Mouse (Mus musculus): Measurements from ENCODE around the gene 4931414P19Rik. TPM values are rescaled to one million over a fixed set of nuclear protein-coding genes. Genes with fewer than 3 reads are reported as not detected.

4931414P19Rik gene
- 6.9 and 8.3 TPM in 2 replicates for polyA plus RNA-seq (2015; fragmentation: Nextera tagmentation; extraction: Ambion mirVana)

DNA sequence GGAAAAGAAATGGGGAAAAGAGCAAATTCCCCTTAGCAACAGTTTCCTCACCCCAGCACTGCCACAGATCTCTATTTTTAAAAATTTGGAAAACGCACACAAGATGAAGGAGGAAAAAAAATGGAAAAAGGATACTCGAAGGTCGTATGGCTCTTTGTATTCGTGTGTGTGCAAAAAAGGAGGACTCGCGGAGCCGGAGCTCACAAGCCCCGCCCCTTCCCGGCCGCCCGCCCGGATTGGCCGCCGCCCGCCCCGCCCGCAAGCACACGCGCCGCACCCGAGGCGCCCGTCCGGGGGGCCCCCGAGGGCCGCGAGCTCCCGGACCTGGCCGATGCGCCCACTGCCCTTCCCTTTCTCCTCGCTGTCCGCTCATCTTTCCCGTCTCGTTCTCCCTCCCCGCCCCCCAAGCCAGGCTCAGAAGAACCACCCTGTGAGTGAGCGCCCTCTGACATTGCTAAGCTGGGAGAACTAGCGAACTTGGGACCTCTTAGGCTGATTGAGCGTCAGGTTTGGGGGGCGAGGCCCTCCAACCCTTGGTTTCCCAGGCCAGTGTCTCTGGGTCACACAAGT lies at the start of gene 4931414P19Rik:
Gene 4931414P19Rik, minus strand, starts transcription at position 242 of the 570 bp plus-strand sequence.
- Histone ChIP-seq H3K4me2 (ENCODE audit: low read length) (peak within 1 kb of the TSS; percentile 62), H3K27ac (ENCODE audit: low read length) (peak within 1 kb of the TSS; percentile 65), H3K9me3 (ENCODE audit: control insufficient read depth, low read length) (no peaks in the 10 kb centered on the region), H3K27me3 (replicated peaks; ENCODE audit: control insufficient read depth, insufficient read depth, low read length) (no peaks in the 10 kb centered on the region), H3K4me1 (replicated peaks; ENCODE audit: control insufficient read depth, insufficient read depth, low read length) (peaks cover 14% of the 10 kb centered on the region), H3K36me3 (ENCODE audit: control insufficient read depth, insufficient read depth) (no peaks in the 10 kb centered on the region), H3K9ac (replicated peaks; ENCODE audit: low read depth, low read length) (peak within 1 kb of the TSS; percentile 60), H3K4me3 (replicated peaks; ENCODE audit: low read length) (peak within 1 kb of the TSS; percentile 51)
- WGBS: 0% methylated on average over 32 of the region's 39 CpGs
- peak; percentile 26 for ATAC-seq

DNA sequence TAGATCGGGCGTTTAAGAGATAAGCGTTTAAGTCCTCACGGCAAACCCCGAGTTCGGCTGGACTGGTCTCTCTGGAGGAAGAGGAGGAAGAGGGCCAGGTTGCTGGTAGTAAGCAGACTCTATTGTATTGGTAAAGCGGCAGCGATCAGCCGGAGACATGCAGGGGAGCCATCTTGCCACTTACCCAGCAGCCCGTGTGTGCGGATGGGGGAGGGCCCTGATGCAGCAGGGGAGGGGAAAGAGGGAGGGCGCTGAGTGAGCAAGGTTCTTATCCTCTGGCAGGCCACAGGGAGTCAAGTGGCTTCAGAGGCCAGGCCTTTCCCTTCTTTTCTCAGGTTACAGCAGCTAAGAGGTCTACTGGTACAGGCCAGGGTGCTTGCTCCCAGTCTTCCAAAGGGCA lies 47.7 kb upstream of the 4931414P19Rik start:
- WGBS: under 1% methylated on average over 12 of the region's 12 CpGs
- peak overlapping the region; percentile 90 for H3K27ac ChIP-seq (ENCODE audit: low read length)
- peak; percentile 90 for ATAC-seq
- peak overlapping the region; percentile 85 for H3K9ac ChIP-seq (replicated peaks; ENCODE audit: low read depth, low read length)
- peak overlapping the region; percentile 80 for H3K4me2 ChIP-seq (ENCODE audit: low read length)
- H3K4me3 ChIP-seq (replicated peaks; ENCODE audit: low read length): peak overlapping the region; percentile 73
- no peaks in the 10 kb centered on the region for H3K27me3 ChIP-seq (replicated peaks; ENCODE audit: control insufficient read depth, insufficient read depth, low read length)
- peaks cover 44% of the 10 kb centered on the region for H3K4me1 ChIP-seq (replicated peaks; ENCODE audit: control insufficient read depth, insufficient read depth, low read length)
- H3K36me3 ChIP-seq (ENCODE audit: control insufficient read depth, insufficient read depth): peaks cover 33% of the 10 kb centered on the region
- no peaks in the 10 kb centered on the region for H3K9me3 ChIP-seq (ENCODE audit: control insufficient read depth, low read length)

DNA sequence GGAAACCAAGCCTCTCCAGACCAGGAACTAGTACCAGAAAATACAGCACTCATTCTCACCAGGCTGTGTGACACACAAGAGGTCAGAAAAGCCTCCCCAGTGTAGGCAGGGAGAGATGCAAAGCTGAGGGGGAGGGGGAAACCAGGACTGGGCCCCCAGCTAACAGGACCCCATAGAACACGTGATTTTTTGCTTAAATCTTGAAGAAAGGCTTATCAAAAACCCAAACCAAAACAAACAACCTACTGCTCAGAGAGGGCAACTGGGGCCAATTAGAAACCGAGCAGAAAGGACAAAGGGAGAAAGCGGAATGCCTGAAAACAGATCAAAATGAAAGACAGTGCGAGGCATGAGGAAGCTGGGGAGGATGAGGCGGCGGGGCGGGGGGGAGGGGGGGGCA lies 47.0 kb upstream of the 4931414P19Rik start:
- Histone ChIP-seq H3K27me3 (replicated peaks; ENCODE audit: control insufficient read depth, insufficient read depth, low read length) (no peaks in the 10 kb centered on the region), H3K4me3 (replicated peaks; ENCODE audit: low read length) (peak overlapping the region; percentile 73), H3K4me2 (ENCODE audit: low read length) (peak overlapping the region; percentile 80), H3K9ac (replicated peaks; ENCODE audit: low read depth, low read length) (peak overlapping the region; percentile 85), H3K4me1 (replicated peaks; ENCODE audit: control insufficient read depth, insufficient read depth, low read length) (peaks cover 50% of the 10 kb centered on the region), H3K27ac (ENCODE audit: low read length) (peak overlapping the region; percentile 90), H3K9me3 (ENCODE audit: control insufficient read depth, low read length) (no peaks in the 10 kb centered on the region), H3K36me3 (ENCODE audit: control insufficient read depth, insufficient read depth) (peaks cover 33% of the 10 kb centered on the region)
- 0 out of 2 replicates have a peak, but pooled peaks have one; percentile 7 for ATAC-seq
- WGBS: 0% methylated on average over 7 of the region's 7 CpGs

DNA sequence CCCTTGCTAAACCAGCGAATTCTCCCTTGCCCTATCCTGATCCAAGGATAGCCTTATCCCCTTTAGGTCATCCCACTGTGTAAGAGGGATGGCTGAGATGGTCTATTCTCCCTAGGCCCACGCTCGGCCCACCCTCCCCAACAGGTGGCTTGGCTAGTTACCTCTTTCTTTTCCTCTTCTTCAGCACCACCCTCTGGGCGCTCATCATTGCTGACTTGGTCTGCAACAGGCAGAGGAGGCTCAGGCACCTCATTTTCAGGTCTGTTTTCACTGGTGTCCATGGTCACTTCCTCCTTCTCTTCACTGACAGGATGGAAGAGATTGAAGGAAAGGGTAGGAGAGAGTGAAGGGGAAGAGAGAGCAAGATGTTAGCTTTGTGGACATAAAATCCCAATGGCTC lies 45.8 kb upstream of the 4931414P19Rik start:
- Histone ChIP-seq H3K9me3 (ENCODE audit: control insufficient read depth, low read length) (no peaks in the 10 kb centered on the region), H3K4me3 (replicated peaks; ENCODE audit: low read length) (no peak overlapping the region), H3K9ac (replicated peaks; ENCODE audit: low read depth, low read length) (no peak overlapping the region), H3K4me2 (ENCODE audit: low read length) (peak overlapping the region; percentile 80), H3K27ac (ENCODE audit: low read length) (no peak overlapping the region), H3K36me3 (ENCODE audit: control insufficient read depth, insufficient read depth) (peaks cover 34% of the 10 kb centered on the region), H3K4me1 (replicated peaks; ENCODE audit: control insufficient read depth, insufficient read depth, low read length) (peaks cover 50% of the 10 kb centered on the region), H3K27me3 (replicated peaks; ENCODE audit: control insufficient read depth, insufficient read depth, low read length) (no peaks in the 10 kb centered on the region)
- WGBS: 72% methylated on average over 4 of the region's 4 CpGs
- ATAC-seq: 0 out of 2 replicates have a peak, but pooled peaks have one; percentile 5

DNA sequence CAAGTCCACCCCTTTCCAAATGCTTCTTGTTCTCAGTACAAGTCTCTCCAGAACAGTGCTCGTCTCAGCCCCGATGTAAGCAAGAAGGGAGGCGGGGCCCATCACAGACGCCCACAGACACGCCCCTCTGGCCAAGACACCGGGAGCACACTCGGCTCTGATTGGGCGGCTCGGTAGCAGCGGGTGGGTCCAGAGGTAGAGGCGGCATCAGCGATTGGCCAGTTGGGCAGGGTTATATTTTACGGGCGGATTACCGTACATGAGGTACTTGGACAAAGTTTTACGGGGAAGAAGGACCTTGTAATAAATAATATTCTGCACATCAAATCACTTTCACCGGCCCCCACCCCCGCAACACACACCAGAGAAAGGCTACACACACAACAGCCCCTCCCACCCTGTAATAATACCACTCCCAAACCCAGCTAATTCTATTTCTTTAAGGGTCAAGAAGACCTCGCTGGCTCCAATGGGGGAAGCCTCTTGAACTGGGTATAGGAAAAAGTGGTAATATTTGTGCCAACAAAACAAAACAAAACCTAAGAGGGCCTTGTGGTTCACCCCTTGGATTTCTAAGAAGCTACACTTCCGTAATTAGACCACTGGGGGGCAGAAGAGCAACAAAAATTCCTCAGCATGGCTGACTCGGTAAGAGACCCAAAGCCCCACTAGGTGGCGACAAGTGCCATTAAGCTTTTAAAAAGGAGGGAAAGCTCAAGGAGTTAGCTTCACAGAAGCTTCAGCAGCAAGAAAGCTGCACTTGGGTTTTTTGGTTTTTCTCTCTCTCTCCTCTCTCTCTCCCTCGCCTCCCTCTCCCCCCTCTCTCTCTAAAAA lies 45.0 kb upstream of the 4931414P19Rik start:
- Histone ChIP-seq H3K9me3 (ENCODE audit: control insufficient read depth, low read length) (no peaks in the 10 kb centered on the region), H3K4me1 (replicated peaks; ENCODE audit: control insufficient read depth, insufficient read depth, low read length) (peaks cover 50% of the 10 kb centered on the region), H3K9ac (replicated peaks; ENCODE audit: low read depth, low read length) (no peak overlapping the region), H3K36me3 (ENCODE audit: control insufficient read depth, insufficient read depth) (peaks cover 41% of the 10 kb centered on the region), H3K4me2 (ENCODE audit: low read length) (peak overlapping the region; percentile 24; the same call in 1 of the 2 replicates), H3K27ac (ENCODE audit: low read length) (no peak overlapping the region), H3K4me3 (replicated peaks; ENCODE audit: low read length) (peak overlapping the region; percentile 7; the same call in 1 of the 2 replicates), H3K27me3 (replicated peaks; ENCODE audit: control insufficient read depth, insufficient read depth, low read length) (no peaks in the 10 kb centered on the region)
- peak; percentile 62 for ATAC-seq
- WGBS: 65% methylated on average over 23 of the region's 23 CpGs

DNA sequence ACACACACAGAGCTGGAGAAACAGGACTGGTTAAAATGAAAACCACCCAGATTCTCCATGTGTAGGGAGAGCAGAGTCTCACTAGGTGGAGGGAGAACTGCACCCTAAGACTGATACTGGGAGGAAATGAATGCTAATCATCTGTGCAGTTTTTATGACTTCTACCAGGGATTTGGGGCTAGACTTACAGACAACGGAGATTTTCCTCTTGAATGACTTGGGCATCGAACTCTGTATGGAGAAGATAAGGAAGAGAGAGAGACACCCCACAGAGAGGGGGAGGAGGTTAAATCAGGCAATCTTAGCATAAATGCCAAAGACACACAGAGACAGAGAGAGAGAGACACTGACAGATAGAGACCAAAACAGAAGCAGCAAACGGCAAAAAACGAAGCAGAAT lies 42.1 kb upstream of the 4931414P19Rik start:
- H3K36me3 ChIP-seq (ENCODE audit: control insufficient read depth, insufficient read depth): peaks cover 66% of the 10 kb centered on the region
- no peak overlapping the region for H3K27ac ChIP-seq (ENCODE audit: low read length)
- WGBS: 75% methylated on average over 4 of the region's 4 CpGs
- ATAC-seq: no peak
- H3K27me3 ChIP-seq (replicated peaks; ENCODE audit: control insufficient read depth, insufficient read depth, low read length): no peaks in the 10 kb centered on the region
- H3K9ac ChIP-seq (replicated peaks; ENCODE audit: low read depth, low read length): no peak overlapping the region
- H3K4me3 ChIP-seq (replicated peaks; ENCODE audit: low read length): no peak overlapping the region
- H3K4me1 ChIP-seq (replicated peaks; ENCODE audit: control insufficient read depth, insufficient read depth, low read length): peaks cover 44% of the 10 kb centered on the region
- H3K9me3 ChIP-seq (ENCODE audit: control insufficient read depth, low read length): no peaks in the 10 kb centered on the region
- H3K4me2 ChIP-seq (ENCODE audit: low read length): no peak overlapping the region

DNA sequence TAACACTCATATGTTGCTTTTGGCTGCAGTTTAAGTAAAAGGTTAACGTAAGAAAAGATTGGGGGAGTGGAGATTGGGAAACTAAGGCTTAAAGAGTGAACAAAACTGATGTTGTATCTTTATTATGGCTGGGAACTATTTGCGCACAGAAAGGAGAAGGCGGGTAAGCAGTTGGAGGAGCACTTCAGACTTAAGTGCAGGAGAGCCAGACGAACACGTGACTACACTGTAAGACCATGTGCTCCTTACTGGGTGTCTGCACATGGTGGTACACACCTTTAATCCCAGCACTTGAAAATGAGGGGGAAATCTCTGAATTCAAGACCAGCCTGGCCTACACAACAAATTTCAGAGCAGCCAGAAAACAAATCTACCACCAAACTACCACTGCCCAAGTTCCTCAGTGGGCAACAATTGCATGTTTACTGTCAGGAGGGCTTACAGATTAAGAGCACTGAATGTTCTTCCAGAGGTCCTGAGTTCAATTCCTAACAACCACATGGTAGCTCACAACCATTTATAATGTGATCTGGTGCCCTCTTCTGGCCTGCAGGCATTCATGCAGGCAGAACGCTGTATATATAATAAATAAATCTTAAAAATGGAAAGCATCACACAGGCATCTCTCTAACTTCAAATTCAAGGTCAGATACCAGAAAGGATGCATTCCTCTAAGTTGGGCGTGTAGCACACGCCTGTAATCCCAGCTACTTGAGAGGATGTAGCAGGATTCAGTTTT lies 41.3 kb upstream of the 4931414P19Rik start:
- Histone ChIP-seq H3K27ac (ENCODE audit: low read length) (no peak overlapping the region), H3K4me2 (ENCODE audit: low read length) (no peak overlapping the region), H3K4me1 (replicated peaks; ENCODE audit: control insufficient read depth, insufficient read depth, low read length) (peaks cover 41% of the 10 kb centered on the region), H3K27me3 (replicated peaks; ENCODE audit: control insufficient read depth, insufficient read depth, low read length) (no peaks in the 10 kb centered on the region), H3K9me3 (ENCODE audit: control insufficient read depth, low read length) (no peaks in the 10 kb centered on the region), H3K4me3 (replicated peaks; ENCODE audit: low read length) (no peak overlapping the region), H3K36me3 (ENCODE audit: control insufficient read depth, insufficient read depth) (peaks cover 73% of the 10 kb centered on the region), H3K9ac (replicated peaks; ENCODE audit: low read depth, low read length) (no peak overlapping the region)
- 91% methylated on average over 8 of the region's 8 CpGs for WGBS
- no peak for ATAC-seq

DNA sequence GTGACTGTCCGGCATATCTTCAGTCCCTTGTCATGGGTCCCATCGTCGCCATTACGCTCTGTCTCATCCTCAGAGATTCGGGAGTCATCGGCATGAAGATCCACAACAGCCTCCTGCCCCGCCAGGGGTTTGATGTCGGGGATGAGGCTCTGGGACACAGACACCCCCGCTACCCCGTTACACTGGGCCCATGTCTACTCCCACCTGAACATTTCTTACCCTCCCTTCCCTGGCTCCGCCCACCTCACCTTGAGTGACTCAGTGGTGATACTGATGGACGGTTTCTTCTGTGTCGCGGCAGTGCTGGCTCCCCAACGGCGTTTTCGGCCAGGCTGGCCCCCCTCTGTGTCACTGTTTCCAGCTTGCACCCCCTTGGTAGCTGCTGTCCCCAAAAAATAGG lies 40.7 kb upstream of the 4931414P19Rik start:
- Histone ChIP-seq H3K27ac (ENCODE audit: low read length) (no peak overlapping the region), H3K4me3 (replicated peaks; ENCODE audit: low read length) (no peak overlapping the region), H3K36me3 (ENCODE audit: control insufficient read depth, insufficient read depth) (peaks cover 73% of the 10 kb centered on the region), H3K9ac (replicated peaks; ENCODE audit: low read depth, low read length) (no peak overlapping the region), H3K4me2 (ENCODE audit: low read length) (no peak overlapping the region), H3K4me1 (replicated peaks; ENCODE audit: control insufficient read depth, insufficient read depth, low read length) (peaks cover 35% of the 10 kb centered on the region), H3K9me3 (ENCODE audit: control insufficient read depth, low read length) (no peaks in the 10 kb centered on the region), H3K27me3 (replicated peaks; ENCODE audit: control insufficient read depth, insufficient read depth, low read length) (no peaks in the 10 kb centered on the region)
- ATAC-seq: no peak
- WGBS: 96% methylated on average over 17 of the region's 17 CpGs

DNA sequence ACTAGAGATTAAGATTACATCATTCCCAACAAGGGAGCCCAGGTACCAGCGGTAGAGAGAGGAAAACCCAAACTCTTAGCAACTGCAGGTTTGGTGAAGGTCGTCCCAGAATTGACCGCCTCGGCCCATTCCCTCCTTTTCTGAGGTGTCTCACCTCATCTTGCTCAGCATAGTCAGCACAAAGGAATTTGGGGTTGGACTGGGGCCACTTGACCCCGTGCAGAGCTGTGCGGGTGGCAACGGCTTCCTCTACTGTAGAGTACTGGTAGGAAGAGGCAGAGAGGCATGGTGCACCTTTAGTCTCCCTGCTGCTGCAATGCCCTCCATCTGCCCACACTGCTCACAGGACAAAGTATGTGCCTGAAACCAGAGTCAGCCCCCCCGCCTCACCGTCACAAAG lies 38.5 kb upstream of the 4931414P19Rik start:
- no peak for ATAC-seq
- H3K4me3 ChIP-seq (replicated peaks; ENCODE audit: low read length): no peak overlapping the region
- 89% methylated on average over 9 of the region's 9 CpGs for WGBS
- no peaks in the 10 kb centered on the region for H3K27me3 ChIP-seq (replicated peaks; ENCODE audit: control insufficient read depth, insufficient read depth, low read length)
- no peak overlapping the region for H3K4me2 ChIP-seq (ENCODE audit: low read length)
- H3K9ac ChIP-seq (replicated peaks; ENCODE audit: low read depth, low read length): no peak overlapping the region
- no peak overlapping the region for H3K27ac ChIP-seq (ENCODE audit: low read length)
- peaks cover 29% of the 10 kb centered on the region for H3K4me1 ChIP-seq (replicated peaks; ENCODE audit: control insufficient read depth, insufficient read depth, low read length)
- peaks cover 59% of the 10 kb centered on the region for H3K36me3 ChIP-seq (ENCODE audit: control insufficient read depth, insufficient read depth)
- no peaks in the 10 kb centered on the region for H3K9me3 ChIP-seq (ENCODE audit: control insufficient read depth, low read length)
